Mouse (Mus musculus) limb, embryonic 13.5 days (tissue): ENCODE measurements around the gene Arhgap44. TPM values are rescaled to one million over a fixed set of nuclear protein-coding genes. Genes with fewer than 3 reads are reported as not detected.

Source experiments
- ATAC-seq: fragments of 200-750 bp; cut with Nextera tagmentation; 2 replicates; pipeline ENCODE4 v1.8.0; 2017; ENCODE audit warnings: low read depth, moderate number of reproducible peaks, moderate TSS enrichment; ENCODE audit not compliant: low FRiP score
- H3K27ac ChIP-seq: fragments of 300-500 bp; sonication (generic); 2 replicates; pipeline ENCODE4 v1.5.1; 2015; ENCODE audit warnings: inconsistent platforms, mild to moderate bottlenecking, moderate library complexity
- H3K27me3 ChIP-seq: fragments of 300-500 bp; sonication (generic); 2 replicates; pipeline ENCODE4 v1.6.1; 2015; ENCODE audit warnings: mild to moderate bottlenecking, inconsistent platforms
- H3K36me3 ChIP-seq: fragments of 300-500 bp; sonication (generic); 2 replicates; pipeline ENCODE4 v1.6.1; 2015; ENCODE audit warnings: inconsistent platforms, mild to moderate bottlenecking, moderate library complexity
- H3K4me1 ChIP-seq: fragments of 300-500 bp; sonication (generic); 2 replicates; pipeline ENCODE4 v1.6.1; 2015; ENCODE audit warnings: inconsistent platforms
- H3K4me2 ChIP-seq: fragments of 300-500 bp; sonication (generic); replicated peaks from 2 replicates; pipeline ENCODE4 v1.6.1; 2015; ENCODE audit warnings: inconsistent platforms, mild to moderate bottlenecking, moderate library complexity
- H3K4me3 ChIP-seq: fragments of 300-500 bp; sonication (generic); 2 replicates; pipeline ENCODE4 v1.5.1; 2015; ENCODE audit warnings: moderate library complexity, mild to moderate bottlenecking, inconsistent platforms
- H3K9ac ChIP-seq: fragments of 300-500 bp; sonication (generic); 2 replicates; pipeline ENCODE4 v1.6.1; 2015; ENCODE audit warnings: mild to moderate bottlenecking, inconsistent platforms
- H3K9me3 ChIP-seq: fragments of 300-500 bp; sonication (generic); 2 replicates; pipeline ENCODE4 v1.6.1; 2016; ENCODE audit warnings: inconsistent platforms
- WGBS: fragments of 180-500 bp; shearing (Covaris S2); methylation state at CpG from one replicate; pipeline ENCODE4 v1.1.7; 2015; 5-methylcytosine and 5-hydroxymethylcytosine counted together
- polyA plus RNA-seq: library from polyadenylated mRNA; unstranded; fragments of >200 nt; fragmentation: Nextera tagmentation; extraction: Ambion mirVana; gene quantifications from 2 replicates; pipeline ENCODE4 v1.2.1, GENCODE M21; 2015

Gene Arhgap44
- polyA plus RNA-seq, 1 experiment from 2014 or later = 5.5 TPM

- Histone ChIP-seq H3K4me2 (no peak overlapping the region), H3K4me3 (no peak overlapping the region), H3K9me3 (no peaks in the 10 kb centered on the region), H3K27me3 (no peaks in the 10 kb centered on the region), H3K36me3 (no peaks in the 10 kb centered on the region), H3K27ac (no peak overlapping the region), H3K4me1 (0 out of 2 replicates have a peak, but pooled peaks cover 3% of the 10 kb centered on the region), H3K9ac (no peak overlapping the region)
- WGBS = 82% methylated on average over 13 of the region's 13 CpGs
- no peak for ATAC-seq
Measured at GRCm38 (mm10) chr11:65065201-65065600, 97.6 kb downstream of the Arhgap44 start.

GRCm38 (mm10) chr11:65061437-65061836 lies 101.3 kb downstream of the Arhgap44 start:
- no peak overlapping the region for H3K27ac ChIP-seq
- H3K4me1 ChIP-seq = peaks cover 10% of the 10 kb centered on the region; the same call in 1 of the 2 replicates
- ATAC-seq = no peak
- WGBS = 47% methylated on average over 3 of the region's 3 CpGs
- no peak overlapping the region for H3K9ac ChIP-seq
- H3K9me3 ChIP-seq = no peaks in the 10 kb centered on the region
- no peaks in the 10 kb centered on the region for H3K36me3 ChIP-seq
- H3K4me3 ChIP-seq = no peak overlapping the region
- no peaks in the 10 kb centered on the region for H3K27me3 ChIP-seq
- H3K4me2 ChIP-seq = no peak overlapping the region

- Histone ChIP-seq H3K4me2 (no peak overlapping the region), H3K4me3 (no peak overlapping the region), H3K9me3 (no peaks in the 10 kb centered on the region), H3K27ac (no peak overlapping the region), H3K36me3 (no peaks in the 10 kb centered on the region), H3K27me3 (no peaks in the 10 kb centered on the region), H3K9ac (no peak overlapping the region), H3K4me1 (peaks cover 10% of the 10 kb centered on the region; the same call in 1 of the 2 replicates)
- WGBS = 88% methylated on average over 12 of the region's 12 CpGs
- no peak for ATAC-seq
Measured at GRCm38 (mm10) chr11:65059531-65059930, 103.2 kb downstream of the Arhgap44 start.

DNA sequence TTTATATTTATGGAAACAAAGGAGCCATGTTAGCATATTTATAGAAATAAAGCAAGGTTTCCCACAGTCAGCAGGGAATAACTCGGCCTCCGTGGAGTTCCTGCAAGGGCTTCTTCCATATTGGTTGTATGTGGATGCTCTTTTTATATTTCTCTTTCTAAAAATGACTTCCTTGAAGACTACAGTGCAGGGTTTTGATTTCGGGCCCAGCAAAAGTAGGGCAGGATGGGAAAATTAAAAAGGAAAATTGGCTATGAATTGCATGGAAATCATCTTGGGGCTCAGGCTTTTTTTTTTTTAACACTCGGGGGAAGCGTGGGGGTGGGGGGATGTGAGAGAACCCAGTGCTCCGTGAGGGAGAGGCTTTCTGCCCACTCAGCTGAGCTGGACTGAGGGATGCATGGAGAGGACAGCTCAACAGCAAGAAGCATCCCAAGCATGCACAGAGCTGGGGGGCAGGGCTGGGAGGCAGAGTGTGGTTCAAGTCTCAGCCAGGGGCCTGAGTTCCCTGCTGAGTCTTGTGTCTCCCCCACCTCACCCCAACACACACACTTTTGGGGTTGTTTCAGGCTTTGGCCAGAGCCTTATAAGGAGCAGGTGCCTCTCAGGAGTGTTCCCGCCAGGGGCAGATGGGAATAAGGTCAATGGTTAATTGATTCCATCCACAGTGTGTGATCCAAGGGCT lies 104.4 kb downstream of the Arhgap44 start:
- H3K4me3 ChIP-seq = no peak overlapping the region
- ATAC-seq = no peak
- WGBS = 63% methylated on average over 7 of the region's 7 CpGs

GRCm38 (mm10) chr11:65055596-65055995 lies 107.2 kb downstream of the Arhgap44 start:
- no peak for ATAC-seq
- Histone ChIP-seq H3K27me3 (no peaks in the 10 kb centered on the region), H3K27ac (no peak overlapping the region), H3K4me3 (no peak overlapping the region), H3K4me2 (no peak overlapping the region), H3K4me1 (peaks cover 7% of the 10 kb centered on the region; the same call in 1 of the 2 replicates), H3K9me3 (no peaks in the 10 kb centered on the region), H3K9ac (no peak overlapping the region), H3K36me3 (no peaks in the 10 kb centered on the region)
- WGBS = 78% methylated on average over 7 of the region's 7 CpGs

More for the DNA sequence above, 104.4 kb downstream of the Arhgap44 start:
- Histone ChIP-seq H3K4me1 (peaks cover 10% of the 10 kb centered on the region; the same call in 1 of the 2 replicates), H3K36me3 (no peaks in the 10 kb centered on the region), H3K9ac (no peak overlapping the region), H3K27me3 (no peaks in the 10 kb centered on the region), H3K4me2 (no peak overlapping the region), H3K9me3 (no peaks in the 10 kb centered on the region), H3K27ac (no peak overlapping the region)

DNA sequence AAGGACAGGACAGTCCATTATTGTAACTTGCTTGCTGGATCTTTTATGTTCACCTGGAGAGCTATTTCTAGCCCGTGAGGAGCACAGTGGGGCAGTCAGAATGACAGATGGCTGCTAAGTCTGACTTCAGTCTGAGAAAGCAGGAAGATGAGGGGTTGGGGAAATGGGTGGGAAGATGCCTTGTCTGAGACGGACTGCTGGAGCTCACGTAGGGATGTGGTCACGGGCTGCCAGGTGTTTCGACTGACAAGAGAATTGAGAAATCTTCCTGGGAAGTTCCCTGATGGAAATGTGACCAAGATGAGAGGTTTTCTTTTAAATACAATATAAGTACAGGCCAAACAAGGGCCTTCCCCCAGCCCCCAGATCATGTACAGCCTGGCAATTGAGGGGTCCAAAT lies 108.5 kb downstream of the Arhgap44 start:
- H3K9ac ChIP-seq = no peak overlapping the region
- H3K4me3 ChIP-seq = no peak overlapping the region
- H3K27ac ChIP-seq = no peak overlapping the region
- no peaks in the 10 kb centered on the region for H3K27me3 ChIP-seq
- ATAC-seq = no peak
- 70% methylated on average over 5 of the region's 5 CpGs for WGBS
- no peaks in the 10 kb centered on the region for H3K9me3 ChIP-seq
- no peak overlapping the region for H3K4me2 ChIP-seq
- H3K36me3 ChIP-seq = no peaks in the 10 kb centered on the region
- peaks cover 13% of the 10 kb centered on the region for H3K4me1 ChIP-seq

DNA sequence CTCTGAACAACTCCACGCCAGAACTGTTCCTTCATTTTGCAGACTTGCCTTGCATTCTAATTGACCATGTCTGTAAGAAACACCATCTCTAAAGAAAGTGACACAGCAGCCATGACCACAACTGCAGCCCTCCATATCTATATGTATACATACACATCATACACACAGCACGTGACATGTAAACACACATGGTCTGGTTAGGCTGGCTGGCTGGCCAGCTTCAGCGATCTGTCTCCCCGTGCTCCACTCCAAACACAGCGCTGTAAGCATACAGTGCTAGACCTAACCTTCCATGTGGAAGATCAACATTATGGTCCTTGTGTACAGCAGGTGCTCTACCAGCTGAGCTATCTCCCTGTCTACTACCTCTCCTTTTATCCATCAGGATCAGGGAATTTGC lies 111.9 kb downstream of the Arhgap44 start:
- Histone ChIP-seq H3K9me3 (no peaks in the 10 kb centered on the region), H3K27me3 (no peaks in the 10 kb centered on the region), H3K4me1 (peaks cover 6% of the 10 kb centered on the region; the same call in 1 of the 2 replicates), H3K36me3 (no peaks in the 10 kb centered on the region), H3K27ac (no peak overlapping the region), H3K4me3 (no peak overlapping the region), H3K9ac (no peak overlapping the region), H3K4me2 (no peak overlapping the region)
- ATAC-seq = no peak
- 88% methylated on average over 5 of the region's 5 CpGs for WGBS

DNA sequence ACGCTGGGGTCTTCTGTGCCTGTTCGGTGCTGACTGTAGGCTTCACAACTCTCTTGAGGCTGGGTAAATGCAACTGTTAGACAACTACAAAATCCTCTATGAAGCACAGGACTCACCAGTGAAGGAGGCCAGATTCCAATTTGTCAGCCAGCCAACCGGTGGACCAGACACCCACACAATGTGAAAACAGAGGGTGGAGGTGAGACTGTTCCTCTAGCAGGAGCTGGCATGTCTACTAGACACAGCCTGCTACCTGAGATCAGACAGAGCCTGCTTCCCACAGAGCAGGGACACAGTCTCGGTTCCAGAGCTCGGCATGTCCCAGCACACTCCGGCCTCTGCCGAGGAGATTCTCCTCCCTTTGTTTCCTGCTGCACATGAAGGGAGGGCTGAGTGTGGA lies 113.7 kb downstream of the Arhgap44 start:
- H3K4me3 ChIP-seq = no peak overlapping the region
- no peaks in the 10 kb centered on the region for H3K9me3 ChIP-seq
- ATAC-seq = no peak
- H3K4me1 ChIP-seq = peaks cover 6% of the 10 kb centered on the region; the same call in 1 of the 2 replicates
- H3K9ac ChIP-seq = no peak overlapping the region
- H3K27ac ChIP-seq = no peak overlapping the region; the same call in 1 of the 2 replicates
- no peaks in the 10 kb centered on the region for H3K27me3 ChIP-seq
- H3K36me3 ChIP-seq = no peaks in the 10 kb centered on the region
- 78% methylated on average over 7 of the region's 7 CpGs for WGBS
- no peak overlapping the region for H3K4me2 ChIP-seq

DNA sequence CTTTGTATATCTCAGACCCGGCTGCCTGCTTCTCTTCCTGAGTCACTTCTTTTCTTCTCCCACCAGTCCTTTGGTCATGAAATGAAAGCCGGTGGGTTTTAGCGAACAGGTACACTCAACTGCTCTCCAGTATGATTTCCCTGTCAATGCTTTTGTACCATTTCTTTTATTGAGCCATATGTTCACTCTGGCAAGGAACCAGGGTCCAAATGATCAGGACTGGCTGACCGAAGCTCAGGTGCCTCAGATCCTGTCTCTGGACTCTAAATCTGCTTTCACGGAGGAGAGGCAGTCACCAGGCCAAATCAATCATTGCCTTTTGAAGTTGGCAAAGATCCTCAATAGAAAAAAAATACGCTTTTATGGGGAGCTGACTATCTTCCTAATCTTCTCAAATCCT lies 122.2 kb downstream of the Arhgap44 start:
- no peaks in the 10 kb centered on the region for H3K27me3 ChIP-seq
- no peaks in the 10 kb centered on the region for H3K9me3 ChIP-seq
- H3K4me1 ChIP-seq = peaks cover 17% of the 10 kb centered on the region
- no peak for ATAC-seq
- no peak overlapping the region for H3K4me3 ChIP-seq
- no peak overlapping the region for H3K4me2 ChIP-seq
- no peak overlapping the region for H3K27ac ChIP-seq
- H3K36me3 ChIP-seq = no peaks in the 10 kb centered on the region
- H3K9ac ChIP-seq = no peak overlapping the region
- WGBS = 76% methylated on average over 6 of the region's 6 CpGs

DNA sequence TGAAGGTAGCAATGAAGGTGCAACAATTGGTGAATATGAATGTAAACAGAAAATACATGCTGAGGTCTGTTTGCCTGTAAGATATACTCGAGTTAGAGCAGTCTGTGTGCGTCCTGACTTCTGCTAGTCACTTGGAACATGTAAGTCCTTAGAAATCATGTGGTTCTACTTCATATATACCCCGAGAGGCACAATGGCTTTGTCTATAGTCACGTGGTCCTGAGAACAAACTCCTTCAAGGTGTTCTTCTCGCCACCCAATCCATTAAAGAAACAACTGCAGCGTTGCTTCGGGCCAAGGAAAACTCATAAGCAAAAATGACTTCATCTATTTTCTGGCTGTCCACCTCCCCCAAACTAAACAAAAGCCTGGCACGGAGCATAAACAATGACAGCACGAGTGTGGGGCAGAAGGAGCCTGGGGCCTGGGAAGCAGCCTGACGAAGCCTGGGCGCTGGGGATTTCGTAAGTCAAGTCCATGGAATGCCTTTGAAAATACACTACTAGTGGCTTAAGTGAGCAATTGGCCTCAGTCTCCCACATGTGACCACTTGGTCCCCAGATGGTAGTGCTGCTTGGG lies 123.2 kb downstream of the Arhgap44 start:
- Histone ChIP-seq H3K36me3 (no peaks in the 10 kb centered on the region), H3K27me3 (no peaks in the 10 kb centered on the region), H3K9me3 (no peaks in the 10 kb centered on the region), H3K4me1 (peaks cover 17% of the 10 kb centered on the region), H3K27ac (no peak overlapping the region), H3K4me3 (no peak overlapping the region), H3K9ac (no peak overlapping the region), H3K4me2 (no peak overlapping the region)
- WGBS = 57% methylated on average over 12 of the region's 12 CpGs
- ATAC-seq = no peak

DNA sequence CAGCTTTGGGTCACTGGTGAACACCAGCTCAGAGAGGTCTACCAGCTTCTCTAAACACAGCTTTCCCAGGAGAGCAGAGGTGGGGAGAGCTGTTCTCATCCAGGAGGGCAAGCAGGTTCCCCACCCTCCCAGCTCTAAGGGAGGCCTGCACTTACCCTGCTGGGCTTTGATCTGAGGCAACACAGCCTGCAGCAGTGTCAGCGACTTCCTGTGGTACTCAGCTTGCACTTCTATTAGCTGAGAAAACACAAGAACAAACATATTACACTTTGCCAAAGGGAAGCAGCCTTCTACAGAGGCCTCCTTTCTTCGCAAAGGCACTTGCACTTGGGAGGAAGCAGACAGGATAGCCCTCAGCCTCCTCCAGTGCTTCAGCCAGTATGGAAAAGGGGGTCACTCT lies 123.8 kb downstream of the Arhgap44 start:
- H3K9me3 ChIP-seq = no peaks in the 10 kb centered on the region
- WGBS = 14% methylated on average over 2 of the region's 2 CpGs
- no peak overlapping the region for H3K4me3 ChIP-seq
- H3K4me1 ChIP-seq = peaks cover 17% of the 10 kb centered on the region
- H3K9ac ChIP-seq = no peak overlapping the region
- H3K27me3 ChIP-seq = no peaks in the 10 kb centered on the region
- H3K36me3 ChIP-seq = no peaks in the 10 kb centered on the region
- no peak for ATAC-seq
- no peak overlapping the region for H3K27ac ChIP-seq
- H3K4me2 ChIP-seq = no peak overlapping the region

DNA sequence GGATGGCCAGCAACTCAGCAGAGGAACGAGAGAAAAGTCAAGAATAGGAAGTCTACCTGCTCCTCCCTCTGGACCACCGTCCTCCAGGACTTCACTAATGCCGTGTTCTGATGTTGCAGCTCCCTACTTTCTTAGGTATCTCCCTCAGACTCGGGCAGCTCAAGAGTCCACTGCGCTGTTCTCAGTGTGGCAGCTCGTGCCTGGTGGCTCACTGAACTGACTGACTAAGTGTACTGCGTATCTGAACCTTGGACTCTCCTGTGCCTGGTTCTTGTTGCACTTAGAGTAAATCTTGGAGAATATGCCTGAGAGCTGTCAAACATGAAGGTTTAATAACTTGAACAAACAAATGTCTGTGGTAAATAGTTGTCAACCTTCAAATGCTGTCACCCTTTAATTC lies 130.5 kb downstream of the Arhgap44 start:
- H3K9me3 ChIP-seq = no peaks in the 10 kb centered on the region
- H3K27ac ChIP-seq = no peak overlapping the region
- H3K4me2 ChIP-seq = no peak overlapping the region
- no peak for ATAC-seq
- peaks cover 8% of the 10 kb centered on the region; the same call in 1 of the 2 replicates for H3K36me3 ChIP-seq
- H3K9ac ChIP-seq = no peak overlapping the region
- no peaks in the 10 kb centered on the region for H3K27me3 ChIP-seq
- WGBS = 86% methylated on average over 7 of the region's 7 CpGs
- no peak overlapping the region for H3K4me3 ChIP-seq
- H3K4me1 ChIP-seq = no peaks in the 10 kb centered on the region
